Mouse (Mus musculus): Measurements from ENCODE around the gene Slc16a8. TPM values are rescaled to one million over a fixed set of nuclear protein-coding genes. Genes with fewer than 3 reads are reported as not detected.

Slc16a8 gene
- polyA plus RNA-seq, 1 experiment from 2014 or later = 0.36 TPM

DNA sequence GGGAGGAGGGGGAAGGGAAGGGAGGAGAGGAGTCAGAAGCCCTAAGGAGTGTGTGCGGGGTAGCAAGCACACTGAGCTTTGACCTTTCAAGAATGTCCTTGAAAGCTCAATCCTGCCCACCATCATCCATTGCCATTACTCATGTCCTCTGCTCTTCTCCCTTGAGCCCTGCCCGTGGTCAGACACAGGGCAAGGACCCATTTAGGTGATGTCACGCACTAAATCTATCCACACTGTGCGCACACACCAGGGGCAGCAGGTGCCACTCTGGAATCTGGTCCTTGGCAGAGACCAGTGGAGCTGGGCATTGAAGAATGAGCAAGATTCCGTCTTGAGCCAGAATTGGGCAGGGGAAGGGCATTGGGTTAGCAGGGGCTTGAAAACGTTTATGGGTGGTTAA, 46.4 kb downstream of the Slc16a8 start:
- H3K27me3 ChIP-seq = no peaks in the 10 kb centered on the region
- H3K27ac ChIP-seq = no peak overlapping the region
- H3K4me3 ChIP-seq = no peak overlapping the region
- WGBS = 77% methylated on average over 6 of the region's 6 CpGs
- H3K4me2 ChIP-seq (replicated peaks) = no peak overlapping the region
- no peak for ATAC-seq (ENCODE audit: low FRiP score)
- peaks cover 6% of the 10 kb centered on the region; the same call in 1 of the 2 replicates for H3K4me1 ChIP-seq
- no peaks in the 10 kb centered on the region for H3K36me3 ChIP-seq
- no peak overlapping the region for H3K9ac ChIP-seq
- H3K9me3 ChIP-seq (replicated peaks) = no peaks in the 10 kb centered on the region

DNA sequence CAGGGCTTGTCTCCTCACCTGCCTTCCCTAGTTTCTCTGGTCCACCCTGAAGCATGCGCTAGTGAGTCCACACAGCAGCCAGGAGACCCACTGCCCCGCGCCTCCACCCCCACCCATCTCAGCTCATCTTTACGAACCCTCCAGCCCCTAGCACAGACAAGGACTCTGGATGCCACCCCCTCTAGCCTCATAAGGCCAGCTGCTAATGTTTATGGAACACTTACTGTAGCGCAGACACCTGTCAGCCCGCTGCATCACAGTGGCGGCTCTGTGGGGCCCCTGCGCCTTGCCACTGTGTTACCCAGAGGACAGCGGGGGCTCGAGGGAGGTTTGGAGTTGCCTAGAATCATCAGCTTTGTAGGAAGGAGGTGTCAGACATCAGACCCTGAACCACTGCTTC, 52.0 kb downstream of the Slc16a8 start:
- no peak overlapping the region for H3K9ac ChIP-seq
- no peaks in the 10 kb centered on the region for H3K9me3 ChIP-seq (replicated peaks)
- H3K36me3 ChIP-seq = no peaks in the 10 kb centered on the region
- H3K4me2 ChIP-seq (replicated peaks) = 0 out of 2 replicates have a peak overlapping the region, but pooled peaks have one; percentile 7
- H3K4me3 ChIP-seq = no peak overlapping the region
- no peaks in the 10 kb centered on the region for H3K27me3 ChIP-seq
- WGBS = 29% methylated on average over 10 of the region's 10 CpGs
- H3K27ac ChIP-seq = peak overlapping the region; percentile 79
- peak; percentile 57 for ATAC-seq (ENCODE audit: low FRiP score)
- peaks cover 23% of the 10 kb centered on the region for H3K4me1 ChIP-seq

DNA sequence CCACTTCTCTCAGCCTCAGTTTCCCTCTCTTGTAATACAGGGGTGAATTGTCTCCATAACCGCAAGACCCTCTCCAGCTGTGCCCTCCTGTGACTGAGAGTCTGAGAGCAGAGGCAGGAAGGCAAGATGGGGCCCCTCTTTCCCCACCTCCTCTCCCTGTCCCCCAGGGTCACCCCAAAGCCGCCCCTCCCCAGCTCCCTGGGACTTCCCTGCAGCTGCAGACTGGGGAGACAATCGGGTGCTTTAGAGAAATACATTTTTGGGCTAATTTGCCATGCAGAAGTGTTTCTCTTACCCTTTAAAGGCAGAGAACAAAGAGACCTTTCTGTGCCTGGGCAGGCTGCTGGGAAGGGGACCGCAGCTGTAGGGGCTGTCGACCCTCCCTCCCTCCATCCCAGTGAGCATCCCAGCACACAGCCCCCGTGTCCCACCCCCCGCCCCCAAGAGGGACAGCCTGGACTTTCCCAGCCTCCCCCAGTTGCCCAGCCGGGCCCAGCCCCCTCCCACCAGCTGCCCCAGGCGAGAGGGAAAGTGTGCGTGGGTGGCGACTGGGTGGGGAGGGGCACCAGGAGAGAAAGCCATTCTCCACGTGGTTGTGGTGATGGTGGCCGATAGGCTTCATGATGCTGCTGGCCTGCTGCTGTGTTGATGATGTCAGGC, 52.9 kb downstream of the Slc16a8 start:
- peaks cover 23% of the 10 kb centered on the region for H3K4me1 ChIP-seq
- H3K27me3 ChIP-seq = no peaks in the 10 kb centered on the region
- 7% methylated on average over 13 of the region's 13 CpGs for WGBS
- no peak overlapping the region for H3K9ac ChIP-seq
- no peaks in the 10 kb centered on the region for H3K36me3 ChIP-seq
- H3K27ac ChIP-seq = peak overlapping the region; percentile 79
- no peak overlapping the region for H3K4me3 ChIP-seq
- ATAC-seq (ENCODE audit: low FRiP score) = peak; percentile 82
- H3K9me3 ChIP-seq (replicated peaks) = no peaks in the 10 kb centered on the region
- H3K4me2 ChIP-seq (replicated peaks) = peak overlapping the region; percentile 33

Other genes starting within 250 kb of the Slc16a8 start
- gene H1f0, start 226.3 kb downstream of the Slc16a8 start, polyA plus RNA-seq (2016; fragmentation: Nextera tagmentation; extraction: Ambion mirVana) = 456 and 488 TPM in 2 replicates
- gene Galr3, start 212.9 kb downstream of the Slc16a8 start, polyA plus RNA-seq (2016; fragmentation: Nextera tagmentation; extraction: Ambion mirVana) = not detected in 2 replicates
- gene Ankrd54, start 191.9 kb downstream of the Slc16a8 start, polyA plus RNA-seq (2016; fragmentation: Nextera tagmentation; extraction: Ambion mirVana) = 56.8 and 60.3 TPM in 2 replicates
- 190 and 196 TPM in 2 replicates for gene Eif3l, start 179.6 kb downstream of the Slc16a8 start, polyA plus RNA-seq (2016; fragmentation: Nextera tagmentation; extraction: Ambion mirVana)
- gene Micall1, start 145.9 kb downstream of the Slc16a8 start, polyA plus RNA-seq (2016; fragmentation: Nextera tagmentation; extraction: Ambion mirVana) = 12.4 and 16.3 TPM in 2 replicates
- gene Polr2f, start 113.8 kb downstream of the Slc16a8 start, polyA plus RNA-seq (2016; fragmentation: Nextera tagmentation; extraction: Ambion mirVana) = 298 and 337 TPM in 2 replicates
- gene 1700088E04Rik, start 113.5 kb downstream of the Slc16a8 start, polyA plus RNA-seq (2016; fragmentation: Nextera tagmentation; extraction: Ambion mirVana) = 13.4 and 15.8 TPM in 2 replicates
- gene Sox10, start 89.5 kb downstream of the Slc16a8 start, polyA plus RNA-seq (2016; fragmentation: Nextera tagmentation; extraction: Ambion mirVana) = 12.4 and 19.5 TPM in 2 replicates
- 67.1 and 72.6 TPM in 2 replicates for gene Pick1, start 25.6 kb downstream of the Slc16a8 start, polyA plus RNA-seq (2016; fragmentation: Nextera tagmentation; extraction: Ambion mirVana)
- 1.0 TPM in 2 replicates for gene Gm49486, start 25.4 kb downstream of the Slc16a8 start, polyA plus RNA-seq (2016; fragmentation: Nextera tagmentation; extraction: Ambion mirVana)
- gene Baiap2l2, start 30.8 kb upstream of the Slc16a8 start, polyA plus RNA-seq (2016; fragmentation: Nextera tagmentation; extraction: Ambion mirVana) = 0.92 and 4.1 TPM in 2 replicates
- gene Pla2g6, start 73.6 kb upstream of the Slc16a8 start, polyA plus RNA-seq (2016; fragmentation: Nextera tagmentation; extraction: Ambion mirVana) = 36.5 and 38.9 TPM in 2 replicates
- gene Maff, start 91.9 kb upstream of the Slc16a8 start, polyA plus RNA-seq (2016; fragmentation: Nextera tagmentation; extraction: Ambion mirVana) = 1.4 and 1.5 TPM in 2 replicates
- 46.2 and 52.0 TPM in 2 replicates for gene Tmem184b, start 148.8 kb upstream of the Slc16a8 start, polyA plus RNA-seq (2016; fragmentation: Nextera tagmentation; extraction: Ambion mirVana)
- gene Csnk1e, start 200.8 kb upstream of the Slc16a8 start, polyA plus RNA-seq (2016; fragmentation: Nextera tagmentation; extraction: Ambion mirVana) = 280 and 284 TPM in 2 replicates